Mouse (Mus musculus): ENCODE data around the gene Skil.

Skil gene

GRCm38 (mm10) chr3:31094531-31095178, at the start of gene Skil:
Gene Skil (plus strand): TSS chr3:31095058.
- DNase-seq (ENCODE audit: low spot score) = peak; percentile 94

GRCm38 (mm10) chr3:31047263-31047662, 47.6 kb upstream of the Skil start:
- no peak for DNase-seq (ENCODE audit: low spot score)

DNA sequence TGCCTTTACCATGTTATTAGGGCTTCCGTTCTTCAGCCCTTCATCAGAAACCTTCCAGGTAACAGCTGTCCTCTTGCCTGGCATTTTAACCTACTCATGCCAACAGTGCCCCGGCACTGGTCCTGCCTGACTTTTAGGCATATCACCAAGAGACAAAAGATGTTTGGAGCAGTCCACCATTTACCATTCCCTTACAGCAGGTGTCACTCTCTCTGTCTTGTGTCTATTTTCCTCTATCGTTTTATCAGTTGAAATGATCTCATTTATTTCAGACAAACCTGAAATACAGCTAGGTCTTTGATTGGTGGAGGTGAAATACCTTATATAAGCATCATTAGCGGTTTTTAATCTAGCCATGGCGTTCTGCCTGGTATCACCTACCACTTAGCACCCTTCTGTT, 45.8 kb upstream of the Skil start:
- no peak for DNase-seq (ENCODE audit: low spot score)

GRCm38 (mm10) chr3:31050375-31050774, 44.5 kb upstream of the Skil start:
- DNase-seq (ENCODE audit: low spot score) = no peak

- DNase-seq (ENCODE audit: low spot score) = no peak
Measured at GRCm38 (mm10) chr3:31051730-31052129, 43.1 kb upstream of the Skil start.

- DNase-seq (ENCODE audit: low spot score) = no peak
Measured at GRCm38 (mm10) chr3:31053191-31053590, 41.7 kb upstream of the Skil start.

DNA sequence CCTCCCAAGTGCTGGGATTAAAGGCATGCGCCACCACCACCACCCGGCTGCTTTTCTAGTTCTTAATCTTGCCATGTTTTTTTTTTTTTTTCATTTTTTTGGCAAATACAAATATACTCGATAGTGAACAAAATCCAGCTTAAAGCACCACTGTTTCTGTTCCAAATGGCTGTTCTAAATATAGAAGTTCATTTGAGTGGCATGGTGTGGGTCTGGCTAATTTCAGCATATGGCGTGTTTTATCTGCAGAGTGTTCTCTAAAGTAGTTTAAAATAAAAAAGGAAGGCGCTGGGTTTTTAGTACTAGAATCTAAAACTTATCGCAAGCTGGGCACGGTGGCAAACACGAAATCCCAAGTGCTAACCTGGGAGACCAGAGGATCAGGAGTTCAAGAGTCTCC, 40.0 kb upstream of the Skil start:
- no peak for DNase-seq (ENCODE audit: low spot score)

- no peak for DNase-seq (ENCODE audit: low spot score)
Measured at GRCm38 (mm10) chr3:31056047-31056650, 38.7 kb upstream of the Skil start.

GRCm38 (mm10) chr3:31056651-31057627, 37.9 kb upstream of the Skil start:
- peak; percentile 88 for DNase-seq (ENCODE audit: low spot score)

DNA sequence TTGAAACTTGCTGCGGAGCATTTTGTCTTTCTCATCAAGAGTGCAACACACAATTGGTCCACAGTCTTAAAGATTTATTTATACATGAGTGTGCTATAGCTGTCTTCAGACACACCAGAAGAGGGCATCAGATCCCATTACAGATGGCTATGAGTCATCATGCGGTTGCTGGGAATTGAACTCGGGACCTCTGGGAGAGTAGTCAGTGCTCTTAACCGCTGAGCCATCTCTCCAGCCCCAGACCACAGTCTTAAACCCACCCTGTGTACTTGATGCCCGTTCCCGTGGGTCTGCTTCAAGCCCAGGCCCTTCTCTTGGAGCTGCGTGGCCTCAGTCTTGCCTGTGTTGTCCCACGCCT, 34.1 kb upstream of the Skil start:
- DNase-seq (ENCODE audit: low spot score) = no peak

GRCm38 (mm10) chr3:31061103-31061785, 33.6 kb upstream of the Skil start:
- DNase-seq (ENCODE audit: low spot score) = no peak

GRCm38 (mm10) chr3:31061786-31062120, 33.1 kb upstream of the Skil start:
- DNase-seq (ENCODE audit: low spot score) = no peak

DNA sequence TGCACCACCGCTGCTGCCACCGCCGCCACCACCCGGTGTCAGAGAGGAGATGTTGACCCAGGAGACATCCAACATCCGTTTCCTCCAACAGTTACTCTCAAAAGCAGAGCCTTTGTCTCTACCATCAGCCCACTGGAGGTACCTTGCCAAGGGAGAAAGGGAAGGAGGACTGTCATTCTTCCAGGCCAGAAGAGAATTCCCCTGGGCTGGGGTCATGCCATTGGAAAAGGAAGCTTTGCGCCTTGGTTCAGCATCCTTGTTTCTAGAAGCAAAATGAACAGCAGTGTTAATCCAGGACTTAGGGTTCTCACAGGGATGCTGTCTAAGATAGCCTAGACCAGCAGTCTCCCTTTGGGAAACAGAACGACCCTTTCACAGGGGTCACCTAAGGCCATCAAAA, 32.5 kb upstream of the Skil start:
- no peak for DNase-seq (ENCODE audit: low spot score)

GRCm38 (mm10) chr3:31068482-31068881, 26.4 kb upstream of the Skil start:
- no peak for DNase-seq (ENCODE audit: low spot score)

GRCm38 (mm10) chr3:31071804-31072203, 23.1 kb upstream of the Skil start:
- no peak for DNase-seq (ENCODE audit: low spot score)

DNA sequence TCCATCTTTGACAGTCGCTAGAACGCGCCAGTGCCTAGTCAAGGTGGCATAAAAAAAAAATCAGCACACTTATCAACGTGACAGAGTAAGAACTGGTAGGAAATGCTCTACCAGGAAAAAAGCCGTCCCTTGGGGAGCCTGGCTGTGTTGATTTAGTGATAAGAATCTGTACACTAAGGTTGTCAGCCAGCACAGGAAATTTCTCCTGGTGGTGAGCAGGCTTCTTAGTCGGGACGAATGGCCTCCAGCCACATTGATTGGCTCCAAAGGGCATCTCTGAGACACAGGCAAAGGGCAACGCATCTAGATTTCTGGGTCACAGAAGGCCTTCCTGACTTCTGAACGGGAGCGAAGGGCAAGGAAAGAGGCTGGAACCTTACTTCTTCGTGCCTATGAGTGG, 19.1 kb upstream of the Skil start:
- no peak for DNase-seq (ENCODE audit: low spot score)

DNA sequence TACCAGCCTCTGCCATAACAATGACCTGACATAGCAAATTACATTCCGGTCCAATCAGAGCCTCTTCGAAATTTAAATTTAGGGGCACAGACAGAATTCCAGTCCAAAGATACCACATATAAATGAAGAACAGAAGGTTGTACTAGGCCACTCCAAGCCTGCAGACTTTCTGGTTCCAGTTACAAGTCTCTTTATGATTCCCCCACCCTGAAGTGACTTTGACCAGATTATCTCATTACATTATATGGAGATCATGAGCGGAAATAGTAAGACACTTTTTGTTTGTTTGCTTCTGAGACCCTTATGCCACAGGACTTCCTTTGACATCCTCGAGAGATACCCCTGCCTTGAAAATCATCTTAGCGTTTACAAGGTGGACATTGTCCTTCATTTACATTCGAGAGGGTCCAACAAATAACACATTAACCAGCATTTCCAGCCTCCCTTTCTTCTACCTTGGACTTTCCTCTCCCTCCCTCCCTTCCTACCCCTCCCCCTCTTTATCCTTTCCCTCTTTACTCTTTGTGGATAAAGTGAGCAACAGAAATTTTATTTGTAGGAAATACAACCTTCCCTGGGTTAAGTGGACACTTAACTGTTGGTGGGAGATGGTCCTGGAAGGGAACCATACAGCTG, 17.7 kb upstream of the Skil start:
- DNase-seq (ENCODE audit: low spot score) = no peak

- DNase-seq (ENCODE audit: low spot score) = no peak
Measured at GRCm38 (mm10) chr3:31079450-31079849, 15.4 kb upstream of the Skil start.

- no peak for DNase-seq (ENCODE audit: low spot score)
Measured at GRCm38 (mm10) chr3:31080791-31081502, 13.9 kb upstream of the Skil start.

DNA sequence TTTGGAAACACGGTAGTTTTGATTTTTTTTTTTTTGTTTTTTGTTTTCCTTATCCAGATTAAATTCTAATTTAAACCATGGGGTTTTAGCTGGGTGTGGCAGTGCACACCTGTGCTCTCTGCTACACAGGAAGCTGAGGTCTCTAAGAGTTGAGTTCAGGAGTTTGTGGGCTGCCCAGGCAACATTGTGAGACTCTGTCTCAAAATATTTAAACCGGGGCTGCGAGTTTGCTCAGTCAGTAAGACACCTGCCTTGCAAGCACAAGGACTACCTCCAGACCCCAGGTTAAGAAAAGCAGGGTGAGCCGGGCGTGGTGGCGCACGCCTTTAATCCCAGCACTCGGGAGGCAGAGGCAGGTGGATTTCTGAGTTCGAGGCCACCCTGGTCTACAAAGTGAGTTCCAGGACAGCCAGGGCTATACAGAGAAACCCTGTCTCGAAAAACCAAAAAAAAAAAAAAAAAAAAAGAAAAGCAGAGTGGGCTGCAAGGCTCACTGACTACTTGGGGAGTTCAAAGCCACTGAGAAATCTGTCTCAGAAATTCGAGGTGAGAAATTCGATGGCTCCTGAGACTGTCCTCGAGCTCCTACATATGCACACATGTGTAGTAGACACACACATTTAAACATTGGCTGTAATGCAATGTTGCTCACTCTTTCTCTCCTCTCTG, 11.9 kb upstream of the Skil start:
- DNase-seq (ENCODE audit: low spot score) = no peak

Data from layer of hippocampus, adult 11-12 months (tissue).